Mouse (Mus musculus) hindbrain, embryonic 10.5 days (tissue): Measurements from ENCODE around the gene Rps27a. TPM values are rescaled to one million over a fixed set of nuclear protein-coding genes. Genes with fewer than 3 reads are reported as not detected.
"Not testable (repeated sequence)": the region's sequence is repeated elsewhere in the genome, so short reads cannot be mapped to it uniquely, and the experiment has no call there.

Source experiments
- DNase-seq: peaks from one replicate; pipeline ENCODE4 v3.0.0-alpha.2; 2017; ENCODE audit warnings: low spot score
- H3K27ac ChIP-seq: fragments of 300-500 bp; sonication (generic); 2 replicates; pipeline ENCODE4 v1.5.1; 2016; ENCODE audit warnings: mild to moderate bottlenecking, moderate library complexity
- H3K27me3 ChIP-seq: fragments of 300-500 bp; sonication (generic); 2 replicates; pipeline ENCODE4 v1.6.1; 2016; ENCODE audit warnings: mild to moderate bottlenecking; ENCODE audit not compliant: poor library complexity, insufficient read depth, severe bottlenecking
- H3K36me3 ChIP-seq: fragments of 300-500 bp; sonication (generic); 2 replicates; pipeline ENCODE4 v1.6.1; 2016; ENCODE audit warnings: mild to moderate bottlenecking, moderate library complexity
- H3K4me1 ChIP-seq: fragments of 300-500 bp; sonication (generic); replicated peaks from 2 replicates; pipeline ENCODE4 v1.6.1; 2016; ENCODE audit warnings: mild to moderate bottlenecking
- H3K4me3 ChIP-seq: fragments of 300-500 bp; sonication (generic); 2 replicates; pipeline ENCODE4 v1.5.1; 2016; ENCODE audit warnings: mild to moderate bottlenecking, moderate library complexity
- H3K9me3 ChIP-seq: fragments of 300-500 bp; sonication (generic); 2 replicates; pipeline ENCODE4 v1.6.1; 2016; ENCODE audit warnings: mild to moderate bottlenecking, moderate library complexity
- WGBS: fragments of 180-500 bp; shearing (Covaris S2); methylation state at CpG from one replicate; pipeline ENCODE4 v1.1.7; 2016; 5-methylcytosine and 5-hydroxymethylcytosine counted together
- polyA plus RNA-seq: library from polyadenylated mRNA; unstranded; fragments of >200 nt; fragmentation: Nextera tagmentation; extraction: Ambion mirVana; gene quantifications from 2 replicates; pipeline ENCODE4 v1.2.1, GENCODE M21; 2016

Rps27a gene
- polyA plus RNA-seq, 1 experiment from 2014 or later = 932 TPM

GRCm38 (mm10) chr11:29546297-29546696, 1.6 kb downstream of the Rps27a start:
- Histone ChIP-seq H3K4me1 (peaks cover 14% of the 10 kb centered on the region), H3K36me3 (peaks cover 53% of the 10 kb centered on the region), H3K27ac (0 out of 2 replicates have a peak overlapping the region, but pooled peaks have one; percentile 92), H3K4me3 (peak overlapping the region; percentile 81)
- not testable (repeated sequence) for H3K9me3 ChIP-seq, DNase-seq, H3K27me3 ChIP-seq
- WGBS = 91% methylated on average over 2 of the region's 2 CpGs

GRCm38 (mm10) chr11:29545150-29545752, 2.7 kb downstream of the Rps27a start:
- 93% methylated on average over 4 of the region's 4 CpGs for WGBS
- not testable (repeated sequence) for H3K27me3 ChIP-seq, H3K4me3 ChIP-seq, H3K27ac ChIP-seq, DNase-seq, H3K9me3 ChIP-seq
- Histone ChIP-seq H3K4me1 (peaks cover 14% of the 10 kb centered on the region), H3K36me3 (peaks cover 64% of the 10 kb centered on the region)

- Histone ChIP-seq H3K27me3 (no peaks in the 10 kb centered on the region), H3K27ac (no peak overlapping the region), H3K4me1 (peaks cover 14% of the 10 kb centered on the region), H3K36me3 (peaks cover 68% of the 10 kb centered on the region), H3K4me3 (no peak overlapping the region), H3K9me3 (no peaks in the 10 kb centered on the region)
- WGBS = 96% methylated on average over 3 of the region's 3 CpGs
- no peak for DNase-seq
Measured at GRCm38 (mm10) chr11:29544225-29544945, 3.5 kb downstream of the Rps27a start.

GRCm38 (mm10) chr11:29538201-29538600, 9.7 kb downstream of the Rps27a start:
- H3K27me3 ChIP-seq = no peaks in the 10 kb centered on the region
- peaks cover 83% of the 10 kb centered on the region for H3K36me3 ChIP-seq
- H3K4me1 ChIP-seq = no peaks in the 10 kb centered on the region
- DNase-seq = no peak
- 98% methylated on average over 1 of the region's 1 CpGs for WGBS
- no peaks in the 10 kb centered on the region for H3K9me3 ChIP-seq
- no peak overlapping the region for H3K27ac ChIP-seq
- H3K4me3 ChIP-seq = no peak overlapping the region

- no peaks in the 10 kb centered on the region for H3K9me3 ChIP-seq
- H3K36me3 ChIP-seq = peaks cover 12% of the 10 kb centered on the region
- peak within 1 kb of the TSS; percentile 75 for H3K4me3 ChIP-seq
- DNase-seq = peak; percentile 89
- peak within 1 kb of the TSS; percentile 96 for H3K27ac ChIP-seq
- 3% methylated on average over 47 of the region's 47 CpGs for WGBS
- peaks cover 15% of the 10 kb centered on the region for H3K4me1 ChIP-seq
- H3K27me3 ChIP-seq = no peaks in the 10 kb centered on the region
Measured at GRCm38 (mm10) chr11:29525988-29526794, 21.7 kb downstream of the Rps27a start, which contains the start of gene Mtif2. Mtif2 (plus strand) TSS chr11:29526408.

GRCm38 (mm10) chr11:29514682-29515412, 33.1 kb downstream of the Rps27a start, which contains the start of gene Prorsd1:
Prorsd1 (minus strand) TSS chr11:29515033.
- WGBS = 4% methylated on average over 40 of the region's 40 CpGs
- peak; percentile 91 for DNase-seq
- peak within 1 kb of the TSS; percentile 91 for H3K27ac ChIP-seq
- no peaks in the 10 kb centered on the region for H3K9me3 ChIP-seq
- peak within 1 kb of the TSS; percentile 74 for H3K4me3 ChIP-seq
- H3K27me3 ChIP-seq = no peaks in the 10 kb centered on the region
- H3K36me3 ChIP-seq = peaks cover 26% of the 10 kb centered on the region
- peaks cover 11% of the 10 kb centered on the region; the same call in 1 of the 2 replicates for H3K4me1 ChIP-seq

- no peaks in the 10 kb centered on the region for H3K9me3 ChIP-seq
- H3K4me1 ChIP-seq = peaks cover 11% of the 10 kb centered on the region; the same call in 1 of the 2 replicates
- peak overlapping the region; percentile 91 for H3K27ac ChIP-seq
- WGBS = 32% methylated on average over 10 of the region's 10 CpGs
- H3K36me3 ChIP-seq = peaks cover 26% of the 10 kb centered on the region
- no peaks in the 10 kb centered on the region for H3K27me3 ChIP-seq
- H3K4me3 ChIP-seq = peak overlapping the region; percentile 74
- no peak for DNase-seq
Measured at GRCm38 (mm10) chr11:29514325-29514681, 33.6 kb downstream of the Rps27a start.

GRCm38 (mm10) chr11:29512818-29513535, 34.9 kb downstream of the Rps27a start:
- Histone ChIP-seq H3K27ac (no peak overlapping the region), H3K36me3 (peaks cover 26% of the 10 kb centered on the region), H3K9me3 (no peaks in the 10 kb centered on the region), H3K27me3 (no peaks in the 10 kb centered on the region), H3K4me3 (no peak overlapping the region), H3K4me1 (peaks cover 11% of the 10 kb centered on the region; the same call in 1 of the 2 replicates)
- no peak for DNase-seq
- WGBS = 91% methylated on average over 4 of the region's 4 CpGs

GRCm38 (mm10) chr11:29509421-29509820, 38.5 kb downstream of the Rps27a start:
- WGBS = 98% methylated on average over 1 of the region's 1 CpGs
- Histone ChIP-seq H3K36me3 (peaks cover 54% of the 10 kb centered on the region), H3K27ac (no peak overlapping the region), H3K9me3 (no peaks in the 10 kb centered on the region), H3K4me3 (no peak overlapping the region), H3K27me3 (no peaks in the 10 kb centered on the region), H3K4me1 (peaks cover 7% of the 10 kb centered on the region; the same call in 1 of the 2 replicates)
- DNase-seq = no peak

- WGBS = 94% methylated on average over 2 of the region's 2 CpGs
- no peaks in the 10 kb centered on the region for H3K4me1 ChIP-seq
- no peak overlapping the region for H3K27ac ChIP-seq
- no peak for DNase-seq
- peaks cover 54% of the 10 kb centered on the region for H3K36me3 ChIP-seq
- no peaks in the 10 kb centered on the region for H3K9me3 ChIP-seq
- no peaks in the 10 kb centered on the region for H3K27me3 ChIP-seq
- no peak overlapping the region for H3K4me3 ChIP-seq
Measured at GRCm38 (mm10) chr11:29504899-29505625, 42.8 kb downstream of the Rps27a start.
